Mouse (Mus musculus) E14TG2a.4 (cell line): ENCODE data around the gene Sycp2.

Source experiments
- CTCF ChIP-seq: conservative IDR thresholded peaks from 2 replicates; pipeline ENCODE4 v1.5.1; 2014; ENCODE audit warnings: low read length
- POU5F1 ChIP-seq: IDR thresholded peaks from 2 replicates; pipeline ENCODE4 v1.6.1; 2014; ENCODE audit warnings: low read length, borderline replicate concordance

GRCm38 (mm10) chr2:178337878-178338277, 69.6 kb downstream of the Sycp2 start:
- TF ChIP-seq CTCF (peak; percentile 67), POU5F1 (no peak)
